Mouse (Mus musculus): Measurements from ENCODE around the gene Adh1.

DNA sequence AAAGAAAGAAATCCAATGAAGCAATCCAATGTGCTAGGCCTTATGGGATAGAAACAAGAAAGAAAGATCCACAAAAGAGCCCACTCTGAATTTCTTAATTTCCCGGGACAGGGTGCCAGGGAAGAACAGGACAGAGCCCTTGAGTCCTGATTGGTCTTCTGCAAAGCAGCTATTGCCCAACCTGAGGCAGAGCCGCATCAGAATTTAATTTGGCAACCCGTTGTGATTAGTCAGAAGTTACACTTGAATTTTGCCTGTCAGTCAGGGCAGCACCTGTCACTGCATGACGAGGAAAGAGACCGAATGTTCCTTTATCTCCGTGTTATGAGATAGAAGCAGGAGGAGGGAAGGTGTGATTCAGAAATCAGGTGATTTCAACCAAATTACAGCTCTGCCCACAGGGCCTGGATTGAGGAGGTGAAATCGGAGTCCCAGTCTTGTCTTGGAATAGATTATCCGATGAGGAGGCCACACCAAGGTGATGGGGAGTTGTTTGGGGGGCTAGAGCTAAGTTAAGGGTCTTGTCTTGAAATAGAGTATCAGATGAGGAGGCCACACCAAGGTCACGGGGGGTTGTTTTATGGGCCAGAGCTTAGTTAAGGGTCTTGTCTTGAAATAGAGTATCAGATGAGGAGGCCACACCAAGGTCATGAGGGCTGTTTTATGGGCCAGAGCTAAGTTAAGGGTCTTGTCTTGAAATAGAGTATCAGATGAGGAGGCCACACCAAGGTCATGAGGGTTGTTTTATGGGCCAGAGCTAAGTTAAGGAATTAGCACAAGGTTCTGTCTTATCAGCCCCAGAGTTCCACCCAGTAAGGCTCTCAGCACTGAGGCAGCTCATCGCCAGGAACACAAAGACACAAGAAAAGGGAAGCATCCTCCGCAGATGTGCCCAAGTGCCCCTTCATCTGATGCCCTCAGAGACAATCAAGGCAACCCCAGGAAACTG is at the start of gene Adh1:
- TF ChIP-seq CTCF (IDR thresholded peaks at IDR 0.05; ENCODE audit: control insufficient read depth, insufficient read depth, low read length) (no peak), POLR2A (IDR thresholded peaks at IDR 0.05; ENCODE audit: borderline replicate concordance, control insufficient read depth, low read depth, low read length) (no peak)
